8 mouse cellular contexts compared by ENCODE assay signal in the genomic region with DNA sequence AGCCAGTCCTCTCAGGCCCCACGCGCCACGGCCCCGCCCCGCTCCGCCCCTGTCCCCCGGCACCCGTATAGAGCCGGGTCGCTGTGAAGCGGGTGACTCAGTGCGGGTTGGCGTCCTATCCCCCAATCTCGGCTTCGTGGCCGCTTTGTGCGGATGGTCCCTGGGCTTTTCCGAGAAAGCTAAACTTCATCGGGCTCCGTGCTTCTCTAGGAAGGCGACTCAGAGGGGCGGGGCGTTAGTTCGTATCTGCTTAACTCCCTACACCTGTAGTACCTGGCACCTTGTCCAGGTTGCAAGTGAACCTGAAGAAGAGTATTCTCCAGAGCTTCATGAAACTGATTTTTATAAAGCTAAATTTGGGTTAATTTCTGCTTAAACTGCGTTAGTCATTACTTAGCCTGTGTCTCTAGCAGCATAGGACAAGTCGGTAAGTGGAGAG. TPM values are rescaled to one million over a fixed set of nuclear protein-coding genes. Genes with fewer than 3 reads are reported as not detected.
DNase-seq lines count a peak whose midpoint lies in the region; ATAC-seq and TF ChIP-seq lines count a peak whose summit lies in the region.

No protein-coding gene starts in this region.

- no peaks in the 10 kb centered on the region for H3K9me3 ChIP-seq in kidney, embryonic 14.5 days (ENCODE audit: control insufficient read depth, low read length)
- H3K9me3 ChIP-seq in hindbrain, embryonic 13.5 days = no peaks in the 10 kb centered on the region
- no peaks in the 10 kb centered on the region for H3K9me3 ChIP-seq in midbrain, embryonic 13.5 days

- peak overlapping the region; percentile 92 for H3K4me3 ChIP-seq in kidney, embryonic 14.5 days (ENCODE audit: low read length)
- H3K4me3 ChIP-seq in hindbrain, embryonic 13.5 days = peak overlapping the region; percentile 94
- H3K4me3 ChIP-seq in midbrain, embryonic 13.5 days (replicated peaks) = peak overlapping the region; percentile 94

- no peak overlapping the region for H3K27ac ChIP-seq in kidney, embryonic 14.5 days (ENCODE audit: low read depth, low read length)
- H3K27ac ChIP-seq in hindbrain, embryonic 13.5 days = peak overlapping the region; percentile 50
- H3K27ac ChIP-seq in midbrain, embryonic 13.5 days = peak overlapping the region; percentile 62

- H3K4me1 ChIP-seq in kidney, embryonic 14.5 days (ENCODE audit: control insufficient read depth, insufficient read depth, low read length) = peaks cover 15% of the 10 kb centered on the region
- peaks cover 31% of the 10 kb centered on the region for H3K4me1 ChIP-seq in hindbrain, embryonic 13.5 days (replicated peaks)
- peaks cover 33% of the 10 kb centered on the region for H3K4me1 ChIP-seq in midbrain, embryonic 13.5 days (replicated peaks)

- H3K9ac ChIP-seq in kidney, embryonic 14.5 days (ENCODE audit: low read depth, low read length) = peak overlapping the region; percentile 25; the same call in 1 of the 2 replicates
- peak overlapping the region; percentile 49; the same call in 1 of the 2 replicates for H3K9ac ChIP-seq in hindbrain, embryonic 13.5 days
- no peak overlapping the region; the same call in 1 of the 2 replicates for H3K9ac ChIP-seq in midbrain, embryonic 13.5 days (replicated peaks)

- peak; percentile 16; the same call in 1 of the 2 replicates for TF ChIP-seq POLR2A in brain, embryonic 14.5 days (IDR thresholded peaks at IDR 0.05; ENCODE audit: borderline replicate concordance, extremely low read depth, insufficient read depth, insufficient read length, poor library complexity, severe bottlenecking)

- H3K27me3 ChIP-seq in kidney, embryonic 14.5 days (ENCODE audit: control insufficient read depth, insufficient read depth, low read length) = no peaks in the 10 kb centered on the region
- H3K27me3 ChIP-seq in hindbrain, embryonic 13.5 days = no peaks in the 10 kb centered on the region
- H3K27me3 ChIP-seq in midbrain, embryonic 13.5 days = peaks cover 7% of the 10 kb centered on the region; the same call in 1 of the 2 replicates

- 2% methylated on average over 26 of the region's 26 CpGs for WGBS in kidney, embryonic 14.5 days
- 2% methylated on average over 26 of the region's 26 CpGs for WGBS in hindbrain, embryonic 13.5 days
- 2% methylated on average over 26 of the region's 26 CpGs for WGBS in midbrain, embryonic 13.5 days

- no peak for DNase-seq in kidney, postnatal 10 days
- no peak for DNase-seq in brain, embryonic 14.5 days (ENCODE audit: low read depth)
- no peak for DNase-seq in gastrocnemius, postnatal 25 days
- DNase-seq in frontal cortex, postnatal 14 days (ENCODE audit: low spot score in 2 of 2) = no peak
- DNase-seq in layer of hippocampus, postnatal 14 days (ENCODE audit: low spot score in 2 of 2) = no peak

- peak overlapping the region; percentile 45 for H3K4me2 ChIP-seq in kidney, embryonic 14.5 days (replicated peaks; ENCODE audit: low read depth, low read length)
- peak overlapping the region; percentile 45 for H3K4me2 ChIP-seq in hindbrain, embryonic 13.5 days
- peak overlapping the region; percentile 86 for H3K4me2 ChIP-seq in midbrain, embryonic 13.5 days (replicated peaks)

- TF ChIP-seq CTCF in brain, embryonic 14.5 days (IDR thresholded peaks at IDR 0.05; ENCODE audit: borderline replicate concordance, extremely low read depth, insufficient read depth, insufficient read length) = no peak

- 0 out of 2 replicates have a peak, but pooled peaks cover 7% of the 10 kb centered on the region for H3K36me3 ChIP-seq in kidney, embryonic 14.5 days (ENCODE audit: control insufficient read depth, insufficient read depth, low read length)
- peaks cover 2% of the 10 kb centered on the region; the same call in 1 of the 2 replicates for H3K36me3 ChIP-seq in hindbrain, embryonic 13.5 days
- peaks cover 2% of the 10 kb centered on the region for H3K36me3 ChIP-seq in midbrain, embryonic 13.5 days

- no peak; the same call in 1 of the 2 replicates for ATAC-seq in kidney, embryonic 14.5 days (ENCODE audit: low FRiP score, low TSS enrichment)
- no peak; the same call in 1 of the 2 replicates for ATAC-seq in hindbrain, embryonic 13.5 days (ENCODE audit: low FRiP score)
- ATAC-seq in midbrain, embryonic 13.5 days = peak; percentile 95

RNA-seq across cellular contexts. Expression of gene Ankrd50, which starts 0.5 kb away (rescaled TPM):
- 9.9 and 20.6 TPM in 2 replicates for polyA plus RNA-seq in kidney, embryonic 14.5 days (2014; fragmentation: Nextera tagmentation; extraction: Ambion mirVana)
- 45.2 and 64.7 TPM in 2 replicates for polyA plus RNA-seq in brain, embryonic 14.5 days (2012; rRNA removed)
- polyA plus RNA-seq in hindbrain, embryonic 13.5 days (2015; fragmentation: Nextera tagmentation; extraction: Ambion mirVana) = 25.2 and 26.1 TPM in 2 replicates
- 29.3 and 32.3 TPM in 2 replicates for polyA plus RNA-seq in midbrain, embryonic 13.5 days (2015; fragmentation: Nextera tagmentation; extraction: Ambion mirVana)
- total RNA-seq in gastrocnemius, postnatal 25 days (2021) = 10 to 100 TPM in 1 of 2 experiments, 1 to 10 TPM in 1; 8.7 to 13.9 TPM
- 10 to 100 TPM; 51.1 to 54.5 TPM for total RNA-seq in layer of hippocampus, postnatal 14 days (2021)
